Mouse (Mus musculus) liver, embryonic 14.5 days (tissue): ENCODE results near the gene Pald1. TPM values are rescaled to one million over a fixed set of nuclear protein-coding genes. Genes with fewer than 3 reads are reported as not detected.

ENCODE experiments used
- ATAC-seq: fragments of 200-750 bp; cut with Nextera tagmentation; 2 replicates; pipeline ENCODE4 v1.8.0; 2017; ENCODE audit warnings: moderate number of reproducible peaks, mild to moderate bottlenecking, moderate library complexity; ENCODE audit not compliant: insufficient read depth
- DNase-seq, 3 experiments: peaks; one replicate each; pipeline ENCODE4 v3.0.0-alpha.2; 2012 to 2013; ENCODE audit warnings: low read depth in 3 of 3, low spot score in 3 of 3
- H3K27ac ChIP-seq: fragments of 300-500 bp; sonication (generic); 2 replicates; pipeline ENCODE4 v1.5.1; 2014; ENCODE audit warnings: moderate library complexity, mild to moderate bottlenecking, control low read depth, inconsistent platforms
- H3K27me3 ChIP-seq: fragments of 300-500 bp; sonication (generic); 2 replicates; pipeline ENCODE4 v1.6.1; 2014; ENCODE audit warnings: mild to moderate bottlenecking, low read length, moderate library complexity; ENCODE audit not compliant: control insufficient read depth, insufficient read depth
- H3K36me3 ChIP-seq: fragments of 300-500 bp; sonication (generic); replicated peaks from 2 replicates; pipeline ENCODE4 v1.6.1; 2014; ENCODE audit warnings: low read depth; ENCODE audit not compliant: control insufficient read depth, insufficient read depth
- H3K4me1 ChIP-seq, 2 experiments: fragments of 200-500 bp in 1 of 2; fragments of 300-500 bp in 1 of 2; sonication (generic) in 1 of 2; replicated peaks; 2 replicates each; pipeline ENCODE4 v1.6.1; 2012 to 2014; ENCODE audit warnings: antibody characterized with exemption in 1 of 2, inconsistent platforms in 1 of 2, low read length in 1 of 2; ENCODE audit not compliant: control insufficient read depth in 2 of 2, insufficient read depth in 2 of 2
- H3K4me2 ChIP-seq: fragments of 300-500 bp; sonication (generic); 2 replicates; pipeline ENCODE4 v1.6.1; 2014; ENCODE audit warnings: low read depth, mild to moderate bottlenecking, control low read depth, moderate library complexity
- H3K4me3 ChIP-seq, 2 experiments: fragments of 200-500 bp in 1 of 2; fragments of 300-500 bp in 1 of 2; sonication (generic) in 1 of 2; 2 replicates each; pipeline ENCODE4 v1.5.1; 2012 to 2014; ENCODE audit warnings: low read depth in 2 of 2, low read length in 2 of 2, mild to moderate bottlenecking in 2 of 2, control low read depth in 1 of 2, inconsistent platforms in 1 of 2, moderate library complexity in 1 of 2; ENCODE audit not compliant: insufficient read depth in 1 of 2
- H3K9ac ChIP-seq: fragments of 300-500 bp; sonication (generic); replicated peaks from 2 replicates; pipeline ENCODE4 v1.6.1; 2014; ENCODE audit warnings: mild to moderate bottlenecking, control low read depth, moderate library complexity
- H3K9me3 ChIP-seq: fragments of 300-500 bp; sonication (generic); 2 replicates; pipeline ENCODE4 v1.6.1; 2016; ENCODE audit warnings: low read length, mixed read lengths; ENCODE audit not compliant: control insufficient read depth
- CTCF ChIP-seq: IDR thresholded peaks from 2 replicates; pipeline ENCODE4 v1.5.1; 2016; ENCODE audit warnings: antibody characterized with exemption, low read depth, control low read depth
- EP300 ChIP-seq: IDR thresholded peaks from 2 replicates; pipeline ENCODE4 v1.6.1; 2016; ENCODE audit warnings: antibody characterized with exemption, low read depth
- WGBS: fragments of 180-500 bp; shearing (Covaris S2); extraction: QIAGEN DNeasy Blood & Tissue Kit; methylation state at CpG from one replicate; pipeline ENCODE4 v1.1.7; 2014; ENCODE audit not compliant: insufficient replicate concordance; 5-methylcytosine and 5-hydroxymethylcytosine counted together
- polyA plus RNA-seq, 2 experiments: library from polyadenylated mRNA; depleted of rRNA in 1 of 2; stranded (reverse) in 1 of 2; unstranded in 1 of 2; fragments of >200 nt; fragmentation: Nextera tagmentation in 1 of 2; extraction: Ambion mirVana in 1 of 2; gene quantifications; 2 replicates each; pipeline versions ENCODE4 v1.2.1 to v1.2.3; 2012 to 2014

Gene Pald1
- polyA plus RNA-seq, 2 experiments = 4.0 to 4.4 TPM

DNA sequence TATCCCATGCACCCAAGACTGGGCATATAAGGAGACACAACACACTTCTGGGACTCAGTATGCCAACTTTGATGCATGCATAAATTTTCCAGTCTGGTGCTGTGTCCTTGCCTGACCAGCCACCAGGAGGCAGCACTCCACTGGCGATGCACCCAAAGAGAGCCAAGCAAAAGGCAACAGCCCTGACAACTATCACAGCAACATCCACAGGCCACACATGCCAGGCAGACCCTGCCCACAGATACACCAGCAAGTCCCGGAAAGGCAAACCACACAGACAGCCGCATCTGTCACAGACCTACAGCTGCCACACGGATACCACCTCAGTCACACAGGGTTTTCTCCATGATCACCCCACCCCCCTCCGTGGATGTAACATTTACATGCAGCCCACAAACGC lies 41.8 kb downstream of the Pald1 start:
- Histone ChIP-seq H3K4me2 (no peak overlapping the region), H3K27ac (no peak overlapping the region), H3K36me3 (no peaks in the 10 kb centered on the region), H3K4me3 (no peak overlapping the region), H3K27me3 (no peaks in the 10 kb centered on the region), H3K9ac (no peak overlapping the region), H3K9me3 (no peaks in the 10 kb centered on the region), H3K4me1 (peaks cover 0 to 2% of the 10 kb centered on the region in 2 experiments; a peak in 1 of 4 replicates)
- 35% methylated on average over 6 of the region's 6 CpGs for WGBS
- peak; percentile 10 to 17 (median 14) for DNase-seq
- peak; percentile 93 for TF ChIP-seq CTCF
- no peak for TF ChIP-seq EP300
- no peak for ATAC-seq

DNA sequence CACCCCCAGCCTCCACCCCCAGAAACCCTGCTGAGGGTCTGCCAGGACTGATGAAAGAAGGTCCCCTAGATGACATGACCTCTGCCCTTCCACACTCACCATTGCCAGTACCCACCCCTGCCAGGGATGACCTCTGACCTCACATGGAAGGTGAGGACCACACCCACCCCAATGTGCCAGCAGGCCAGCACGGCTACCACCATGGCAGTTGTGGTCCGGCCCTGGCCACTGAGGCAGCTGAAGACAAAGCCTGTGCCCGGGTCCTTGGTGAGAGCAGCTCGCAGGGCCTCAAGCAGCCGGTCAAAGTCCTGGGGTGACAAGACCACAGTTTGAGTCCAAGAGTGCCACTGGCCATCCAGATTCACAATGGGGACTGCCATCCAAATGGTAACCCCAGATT lies 42.3 kb downstream of the Pald1 start:
- TF ChIP-seq EP300 (no peak), CTCF (no peak)
- DNase-seq = no peak
- Histone ChIP-seq H3K4me2 (no peak overlapping the region), H3K27me3 (no peaks in the 10 kb centered on the region), H3K9ac (no peak overlapping the region), H3K9me3 (no peaks in the 10 kb centered on the region), H3K4me3 (no peak overlapping the region), H3K27ac (no peak overlapping the region), H3K36me3 (no peaks in the 10 kb centered on the region), H3K4me1 (peaks cover 0 to 2% of the 10 kb centered on the region in 2 experiments; a peak in 1 of 4 replicates)
- WGBS = 72% methylated on average over 5 of the region's 5 CpGs
- ATAC-seq = no peak

DNA sequence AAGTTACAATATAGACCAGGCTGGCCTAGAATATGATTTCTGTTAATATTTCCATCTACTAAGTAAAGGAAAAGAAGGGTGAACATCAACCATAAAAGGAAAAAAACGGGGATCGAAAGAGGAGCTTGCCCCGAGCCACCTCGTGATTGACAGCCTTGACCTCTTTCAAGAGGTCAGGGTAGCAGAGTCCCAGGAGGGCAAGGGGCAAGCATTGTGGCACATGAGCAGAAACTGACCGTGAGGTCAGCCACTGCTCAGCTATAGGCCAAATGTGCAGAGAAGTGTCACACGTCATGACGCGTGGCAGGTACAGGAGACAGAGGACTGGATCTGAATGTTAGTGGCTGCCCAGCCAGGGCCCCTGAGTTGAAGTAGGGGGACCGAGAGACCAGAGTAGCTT lies 43.1 kb downstream of the Pald1 start:
- Histone ChIP-seq H3K27ac (no peak overlapping the region), H3K36me3 (no peaks in the 10 kb centered on the region), H3K9ac (no peak overlapping the region), H3K27me3 (no peaks in the 10 kb centered on the region), H3K4me3 (no peak overlapping the region), H3K9me3 (no peaks in the 10 kb centered on the region), H3K4me2 (no peak overlapping the region), H3K4me1 (peaks cover 0 to 2% of the 10 kb centered on the region in 2 experiments; a peak in 1 of 4 replicates)
- DNase-seq (peak in 1 of 3 experiments; percentile 5), ATAC-seq (peak; percentile 13; the same call in 1 of the 2 replicates)
- TF ChIP-seq CTCF (no peak), EP300 (no peak)
- 72% methylated on average over 9 of the region's 9 CpGs for whole genome bisulfite sequencing

DNA sequence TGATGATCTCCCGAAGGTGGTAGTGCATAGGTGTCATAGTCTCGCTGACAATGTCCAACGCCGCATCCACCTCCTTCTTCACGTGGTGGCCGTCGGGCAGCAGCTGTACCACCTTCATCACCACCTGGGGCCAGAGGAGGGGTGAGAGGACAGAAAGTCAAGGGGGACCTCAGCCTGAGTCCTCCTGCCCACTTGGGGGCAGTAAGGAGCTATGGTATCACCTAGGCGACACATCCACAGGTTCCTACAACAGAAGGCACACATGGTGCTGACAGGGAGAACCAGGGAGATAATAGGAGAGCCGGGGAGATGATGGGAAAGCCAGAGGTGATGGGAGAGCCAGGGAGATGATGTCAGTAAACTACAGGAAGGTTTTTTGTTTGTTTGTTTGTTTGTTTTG lies 44.1 kb downstream of the Pald1 start:
- WGBS = 78% methylated on average over 9 of the region's 9 CpGs
- no peak for TF ChIP-seq EP300
- peak; percentile 35 for TF ChIP-seq CTCF
- H3K9me3 ChIP-seq = no peaks in the 10 kb centered on the region
- H3K4me3 ChIP-seq = no peak overlapping the region
- H3K4me1 ChIP-seq = peaks cover 0 to 2% of the 10 kb centered on the region in 2 experiments; a peak in 1 of 4 replicates
- H3K36me3 ChIP-seq = no peaks in the 10 kb centered on the region
- H3K9ac ChIP-seq = no peak overlapping the region
- H3K27me3 ChIP-seq = no peaks in the 10 kb centered on the region
- no peak overlapping the region for H3K4me2 ChIP-seq
- no peak for DNase-seq
- ATAC-seq = no peak
- H3K27ac ChIP-seq = no peak overlapping the region

GRCm38 (mm10) chr10:61337665-61338064 lies 45.7 kb downstream of the Pald1 start:
- Histone ChIP-seq H3K27ac (no peak overlapping the region), H3K4me3 (no peak overlapping the region), H3K4me2 (no peak overlapping the region), H3K9me3 (no peaks in the 10 kb centered on the region), H3K9ac (no peak overlapping the region), H3K27me3 (no peaks in the 10 kb centered on the region), H3K36me3 (no peaks in the 10 kb centered on the region), H3K4me1 (peaks cover 0 to 2% of the 10 kb centered on the region in 2 experiments; a peak in 1 of 4 replicates)
- 71% methylated on average over 11 of the region's 11 CpGs for WGBS
- DNase-seq (no peak), ATAC-seq (no peak)
- TF ChIP-seq EP300 = no peak
- TF ChIP-seq CTCF = no peak
